Mouse (Mus musculus): ENCODE measurements around the gene Zfp142. TPM values are rescaled to one million over a fixed set of nuclear protein-coding genes. Genes with fewer than 3 reads are reported as not detected.

Zfp142 gene
- total RNA-seq, 2 experiments from 2014 or later: 9.5 to 17.1 TPM

DNA sequence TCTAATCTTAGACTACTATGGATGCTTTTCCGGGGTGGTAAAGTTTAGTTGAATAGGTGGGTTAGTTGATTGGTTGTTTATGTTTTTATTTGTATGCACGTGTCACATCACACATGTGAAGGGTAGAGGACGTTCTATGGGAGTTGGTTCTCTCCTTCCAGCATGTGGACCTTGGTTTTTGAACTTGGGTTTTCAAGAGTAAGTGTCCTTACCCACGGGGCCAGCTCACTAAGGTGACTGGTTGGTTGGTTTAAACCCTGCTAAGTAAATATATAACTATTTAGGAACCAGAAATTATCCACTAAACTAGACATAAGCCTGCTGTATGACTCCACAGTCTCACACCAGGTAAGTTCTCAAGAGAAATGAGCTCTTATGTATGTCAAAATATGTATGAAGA lies 63.3 kb downstream of the Zfp142 start:
- no peak for ATAC-seq (replicated peaks; ENCODE audit: poor library complexity, severe bottlenecking)

DNA sequence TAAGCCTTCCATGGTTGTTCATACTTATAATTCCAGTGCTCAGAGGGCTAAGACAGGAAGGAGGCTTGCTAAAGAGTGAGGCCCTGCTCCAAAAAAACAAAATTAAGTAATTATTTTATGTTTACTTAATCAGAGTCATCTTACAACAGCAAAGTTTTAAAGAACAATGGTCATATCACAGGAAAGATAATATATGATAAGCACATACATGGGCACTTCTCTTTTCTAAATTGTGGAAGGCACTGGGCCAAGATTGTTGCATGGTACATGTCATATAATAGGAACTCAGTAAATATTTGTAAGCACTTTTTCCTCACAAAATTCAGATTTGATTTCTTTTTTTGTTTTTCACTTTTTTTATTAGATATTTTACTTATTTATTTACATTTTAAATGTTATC lies 68.2 kb downstream of the Zfp142 start:
- no peak for ATAC-seq (replicated peaks; ENCODE audit: poor library complexity, severe bottlenecking)

Other genes with a start within 250 kb of the Zfp142 start
- gene Catip, start 226.1 kb downstream of the Zfp142 start, total RNA-seq (2014; fragmentation: Nextera tagmentation): 1.9 TPM in 1 of 2 replicates, not detected in the other
- gene Catip, start 226.1 kb downstream of the Zfp142 start, total RNA-seq (2017): not detected in 2 replicates
- gene Slc11a1, start 213.1 kb downstream of the Zfp142 start, total RNA-seq (2014; fragmentation: Nextera tagmentation): 0.38 and 0.49 TPM in 2 replicates
- 0.26 and 0.69 TPM in 2 replicates for gene Slc11a1, start 213.1 kb downstream of the Zfp142 start, total RNA-seq (2017)
- gene Ctdsp1, start 196.7 kb downstream of the Zfp142 start, total RNA-seq (2014; fragmentation: Nextera tagmentation): 81.8 and 98.1 TPM in 2 replicates
- gene Ctdsp1, start 196.7 kb downstream of the Zfp142 start, total RNA-seq (2017): 27.7 and 33.9 TPM in 2 replicates
- gene Vil1, start 178.9 kb downstream of the Zfp142 start, total RNA-seq (2014; fragmentation: Nextera tagmentation): 0.09 TPM in 1 of 2 replicates, not detected in the other
- not detected in 2 replicates for gene Vil1, start 178.9 kb downstream of the Zfp142 start, total RNA-seq (2017)
- 58.2 and 66.7 TPM in 2 replicates for gene Cnot9, start 82.2 kb downstream of the Zfp142 start, total RNA-seq (2014; fragmentation: Nextera tagmentation)
- gene Cnot9, start 82.2 kb downstream of the Zfp142 start, total RNA-seq (2017): 62.5 and 76.6 TPM in 2 replicates
- not detected in 2 replicates for gene Plcd4, start 45.4 kb downstream of the Zfp142 start, total RNA-seq (2014; fragmentation: Nextera tagmentation)
- gene Plcd4, start 45.4 kb downstream of the Zfp142 start, total RNA-seq (2017): 0.05 TPM in 1 of 2 replicates, not detected in the other
- 26.4 and 54.1 TPM in 2 replicates for gene Usp37, start 44.0 kb downstream of the Zfp142 start, total RNA-seq (2014; fragmentation: Nextera tagmentation)
- gene Usp37, start 44.0 kb downstream of the Zfp142 start, total RNA-seq (2017): 37.1 and 37.4 TPM in 2 replicates
- 29.0 and 30.3 TPM in 2 replicates for gene Bcs1l, start within 50 bp of the Zfp142 start, total RNA-seq (2014; fragmentation: Nextera tagmentation)
- gene Bcs1l, start within 50 bp of the Zfp142 start, total RNA-seq (2017): 20.0 and 28.8 TPM in 2 replicates
- gene Rnf25, start 13.2 kb upstream of the Zfp142 start, total RNA-seq (2014; fragmentation: Nextera tagmentation): 20.8 and 34.3 TPM in 2 replicates
- 17.5 and 28.2 TPM in 2 replicates for gene Rnf25, start 13.2 kb upstream of the Zfp142 start, total RNA-seq (2017)
- gene Stk36, start 13.2 kb upstream of the Zfp142 start, total RNA-seq (2014; fragmentation: Nextera tagmentation): 0.26 TPM in 1 of 2 replicates, not detected in the other
- gene Stk36, start 13.2 kb upstream of the Zfp142 start, total RNA-seq (2017): not detected in 2 replicates
- 18.2 and 29.1 TPM in 2 replicates for gene Ttll4, start 73.5 kb upstream of the Zfp142 start, total RNA-seq (2014; fragmentation: Nextera tagmentation)
- 18.4 and 21.5 TPM in 2 replicates for gene Ttll4, start 73.5 kb upstream of the Zfp142 start, total RNA-seq (2017)
- gene Cyp27a1, start 125.3 kb upstream of the Zfp142 start, total RNA-seq (2014; fragmentation: Nextera tagmentation): 10.1 and 13.1 TPM in 2 replicates
- gene Cyp27a1, start 125.3 kb upstream of the Zfp142 start, total RNA-seq (2017): 5.8 and 6.9 TPM in 2 replicates
- gene Prkag3, start 161.0 kb upstream of the Zfp142 start, total RNA-seq (2014; fragmentation: Nextera tagmentation): not detected in 2 replicates
- gene Prkag3, start 161.0 kb upstream of the Zfp142 start, total RNA-seq (2017): not detected in 2 replicates
- gene Wnt6, start 183.6 kb upstream of the Zfp142 start, total RNA-seq (2014; fragmentation: Nextera tagmentation): not detected in 2 replicates
- 0.21 and 1.2 TPM in 2 replicates for gene Wnt6, start 183.6 kb upstream of the Zfp142 start, total RNA-seq (2017)
- not detected in 2 replicates for gene Wnt10a, start 203.3 kb upstream of the Zfp142 start, total RNA-seq (2014; fragmentation: Nextera tagmentation)
- not detected in 2 replicates for gene Wnt10a, start 203.3 kb upstream of the Zfp142 start, total RNA-seq (2017)

Data from granulocyte monocyte progenitor cell, adult 5-6 weeks (primary cell).